Mouse (Mus musculus): ENCODE measurements around the gene Slco2a1. TPM values are rescaled to one million over a fixed set of nuclear protein-coding genes. Genes with fewer than 3 reads are reported as not detected.
A peak's percentile ranks its signal among the peaks of the same experiment; 100 is the strongest.

Slco2a1 gene
- polyA plus RNA-seq, 1 experiment = not detected

DNA sequence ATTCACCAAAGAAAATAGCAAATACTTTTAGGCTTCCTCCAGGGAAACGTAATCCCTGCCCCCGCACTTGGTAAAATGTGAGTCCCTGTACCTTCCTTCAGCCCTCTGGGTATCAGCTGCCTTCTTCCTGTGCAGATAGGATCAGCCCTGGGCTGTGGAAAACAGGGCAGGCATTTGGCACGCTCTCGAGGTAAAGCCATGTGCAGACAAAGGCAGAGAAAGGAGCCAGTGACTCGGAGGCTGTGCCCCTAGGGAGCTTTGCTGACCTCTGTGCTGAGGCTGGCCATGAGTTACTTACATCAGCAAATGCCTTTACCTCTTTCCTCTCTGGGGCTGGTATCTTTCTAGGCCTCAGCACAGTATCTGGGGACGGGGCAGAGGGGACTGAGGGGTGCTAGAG, 4.4 kb downstream of the Slco2a1 start:
- TF ChIP-seq CTCF (IDR thresholded peaks at IDR 0.05; ENCODE audit: insufficient read depth, low read depth, low read length) (no peak), POLR2A (IDR thresholded peaks at IDR 0.05; ENCODE audit: insufficient read depth, low read depth, low read length) (no peak)
- no peak overlapping the region for H3K27ac ChIP-seq (ENCODE audit: insufficient read depth, low read depth, low read length)
- 82% methylated on average over 6 of the region's 6 CpGs for WGBS
- H3K4me1 ChIP-seq (ENCODE audit: control insufficient read depth, insufficient read depth, low read length) = no peaks in the 10 kb centered on the region
- H3K4me3 ChIP-seq (ENCODE audit: insufficient read depth, low read depth, low read length) = no peak overlapping the region

DNA sequence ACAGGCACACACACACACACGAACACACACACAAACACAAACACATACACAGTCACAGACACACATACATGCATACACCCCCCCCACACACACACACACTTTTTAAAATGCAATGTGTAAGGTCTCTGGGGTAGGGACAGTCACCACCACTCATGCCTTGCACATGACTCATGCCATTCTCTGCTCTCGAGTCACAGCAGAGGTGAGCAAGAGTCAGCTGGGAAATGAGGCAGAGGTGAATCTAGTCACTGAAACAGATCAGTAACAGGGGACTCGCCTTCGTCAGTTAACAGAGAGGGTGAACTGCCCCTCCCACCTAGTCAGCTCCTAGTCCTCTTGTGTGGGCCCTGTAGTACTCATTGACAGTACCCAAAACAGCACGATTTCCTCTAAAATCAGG, 5.3 kb downstream of the Slco2a1 start:
- H3K4me3 ChIP-seq (ENCODE audit: insufficient read depth, low read depth, low read length) = no peak overlapping the region
- no peaks in the 10 kb centered on the region for H3K4me1 ChIP-seq (ENCODE audit: control insufficient read depth, insufficient read depth, low read length)
- H3K27ac ChIP-seq (ENCODE audit: insufficient read depth, low read depth, low read length) = no peak overlapping the region
- WGBS = 75% methylated on average over 5 of the region's 5 CpGs
- TF ChIP-seq CTCF (IDR thresholded peaks at IDR 0.05; ENCODE audit: insufficient read depth, low read depth, low read length) (no peak), POLR2A (IDR thresholded peaks at IDR 0.05; ENCODE audit: insufficient read depth, low read depth, low read length) (no peak)

DNA sequence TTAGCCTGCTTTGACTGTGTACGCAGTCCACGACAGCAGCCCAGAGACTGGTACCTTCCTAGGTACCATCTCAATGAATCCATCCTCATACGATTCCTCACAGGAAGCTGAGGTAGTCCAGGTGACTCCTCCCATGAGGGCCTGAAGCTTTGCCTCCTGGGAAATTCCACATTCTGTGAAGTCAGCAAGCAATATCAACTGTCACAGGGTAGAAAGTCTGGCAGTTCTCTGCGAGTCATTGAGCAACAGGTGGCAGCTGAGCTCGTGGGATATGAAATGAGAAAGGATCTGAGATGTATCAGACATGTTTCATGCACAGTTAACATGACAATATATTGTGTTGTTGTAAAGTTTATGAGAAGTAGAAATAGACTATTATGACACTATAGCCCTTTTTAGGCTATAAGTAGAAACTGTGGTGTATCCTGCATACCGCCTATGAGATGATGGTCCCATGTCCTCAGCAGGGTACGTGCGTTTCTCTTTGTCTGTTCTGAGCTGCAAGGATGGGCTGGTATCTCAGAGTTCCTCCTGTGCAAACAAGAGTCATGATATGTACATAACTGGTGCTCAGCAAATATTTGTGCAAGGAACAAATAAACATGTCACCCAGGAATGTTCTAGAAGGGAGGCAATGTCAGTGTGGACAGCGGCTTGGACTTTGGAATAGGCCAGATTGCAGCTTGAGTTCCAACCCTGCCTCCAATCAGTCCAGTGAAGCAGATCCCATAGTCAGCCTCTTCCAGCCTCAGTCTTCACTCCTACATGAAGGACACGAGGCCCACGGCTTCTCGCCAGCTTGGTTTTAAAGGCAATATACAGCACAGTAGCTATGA, 7.5 kb downstream of the Slco2a1 start:
- no peaks in the 10 kb centered on the region for H3K4me1 ChIP-seq (ENCODE audit: control insufficient read depth, insufficient read depth, low read length)
- WGBS = 92% methylated on average over 12 of the region's 12 CpGs
- H3K27ac ChIP-seq (ENCODE audit: insufficient read depth, low read depth, low read length) = no peak overlapping the region
- TF ChIP-seq CTCF (IDR thresholded peaks at IDR 0.05; ENCODE audit: insufficient read depth, low read depth, low read length) (no peak), POLR2A (IDR thresholded peaks at IDR 0.05; ENCODE audit: insufficient read depth, low read depth, low read length) (no peak)
- no peak overlapping the region for H3K4me3 ChIP-seq (ENCODE audit: insufficient read depth, low read depth, low read length)

DNA sequence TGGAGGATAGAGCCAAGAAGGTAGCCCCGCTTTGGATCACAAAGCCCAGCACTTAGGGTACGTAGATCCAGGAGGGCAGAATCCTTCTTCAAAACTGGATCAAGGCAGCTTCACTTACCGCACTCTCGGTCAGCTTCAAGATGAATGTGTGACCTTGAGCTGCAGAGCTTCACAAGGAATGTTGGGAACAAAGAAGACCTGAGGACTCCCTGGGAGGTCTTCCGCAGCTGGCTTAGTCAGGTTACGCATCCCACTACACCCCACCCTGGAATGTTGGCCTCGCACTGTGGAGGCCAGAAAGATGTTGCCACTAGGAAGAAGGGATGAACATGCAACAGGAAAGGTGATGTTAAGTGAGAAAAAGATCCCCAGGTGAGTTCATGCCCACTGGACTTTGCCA, 11.9 kb downstream of the Slco2a1 start:
- Histone ChIP-seq H3K4me1 (ENCODE audit: control insufficient read depth, insufficient read depth, low read length) (no peaks in the 10 kb centered on the region), H3K27ac (ENCODE audit: insufficient read depth, low read depth, low read length) (no peak overlapping the region), H3K4me3 (ENCODE audit: insufficient read depth, low read depth, low read length) (no peak overlapping the region)
- no peak for TF ChIP-seq CTCF (IDR thresholded peaks at IDR 0.05; ENCODE audit: insufficient read depth, low read depth, low read length)
- no peak for TF ChIP-seq POLR2A (IDR thresholded peaks at IDR 0.05; ENCODE audit: insufficient read depth, low read depth, low read length)
- WGBS = 94% methylated on average over 7 of the region's 7 CpGs

DNA sequence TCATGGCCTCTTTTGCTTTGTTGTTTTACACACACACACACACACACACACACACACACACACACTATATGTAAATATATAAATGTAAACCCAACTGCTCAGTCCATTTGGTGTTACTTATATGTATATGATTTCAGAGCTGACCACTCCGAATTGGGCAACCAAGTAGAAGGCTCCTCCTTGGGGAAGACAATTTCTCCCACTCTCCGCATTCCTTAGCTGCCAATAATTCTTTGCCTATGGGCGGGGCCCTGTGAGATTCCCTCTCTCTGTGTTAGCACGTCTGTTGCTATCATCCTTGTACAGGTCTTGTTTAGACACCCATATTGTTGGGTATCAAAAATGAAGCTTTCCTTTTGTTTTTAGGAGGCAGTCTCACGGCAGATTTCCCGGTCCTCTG, 15.8 kb downstream of the Slco2a1 start:
- Histone ChIP-seq H3K4me1 (ENCODE audit: control insufficient read depth, insufficient read depth, low read length) (peaks cover 11% of the 10 kb centered on the region), H3K4me3 (ENCODE audit: insufficient read depth, low read depth, low read length) (no peak overlapping the region), H3K27ac (ENCODE audit: insufficient read depth, low read depth, low read length) (no peak overlapping the region)
- WGBS = 87% methylated on average over 6 of the region's 6 CpGs
- no peak for TF ChIP-seq POLR2A (IDR thresholded peaks at IDR 0.05; ENCODE audit: insufficient read depth, low read depth, low read length)
- no peak for TF ChIP-seq CTCF (IDR thresholded peaks at IDR 0.05; ENCODE audit: insufficient read depth, low read depth, low read length)

DNA sequence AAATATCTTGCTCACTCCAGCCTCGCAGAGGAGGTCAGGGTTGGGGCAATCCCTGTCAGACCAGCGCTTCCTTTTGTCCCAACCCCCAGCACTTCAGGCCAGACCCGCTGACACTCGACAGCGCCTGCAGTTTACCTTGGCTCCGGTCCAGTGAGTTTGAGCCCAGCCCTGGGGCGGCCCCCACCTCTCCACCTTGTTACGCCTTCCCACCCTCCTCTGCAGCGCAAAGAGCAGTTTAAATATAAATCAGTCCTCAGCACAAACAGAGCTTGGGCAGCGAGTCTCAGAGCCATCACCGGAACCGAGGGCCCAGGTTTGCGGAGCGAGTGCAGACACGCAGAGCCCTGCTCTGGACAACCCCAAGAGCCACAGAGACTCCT, 19.2 kb downstream of the Slco2a1 start:
- Histone ChIP-seq H3K4me1 (ENCODE audit: control insufficient read depth, insufficient read depth, low read length) (peaks cover 11% of the 10 kb centered on the region), H3K27ac (ENCODE audit: insufficient read depth, low read depth, low read length) (no peak overlapping the region), H3K4me3 (ENCODE audit: insufficient read depth, low read depth, low read length) (peak overlapping the region; percentile 36)
- no peak for TF ChIP-seq POLR2A (IDR thresholded peaks at IDR 0.05; ENCODE audit: insufficient read depth, low read depth, low read length)
- TF ChIP-seq CTCF (IDR thresholded peaks at IDR 0.05; ENCODE audit: insufficient read depth, low read depth, low read length) = no peak
- WGBS = 12% methylated on average over 15 of the region's 15 CpGs

DNA sequence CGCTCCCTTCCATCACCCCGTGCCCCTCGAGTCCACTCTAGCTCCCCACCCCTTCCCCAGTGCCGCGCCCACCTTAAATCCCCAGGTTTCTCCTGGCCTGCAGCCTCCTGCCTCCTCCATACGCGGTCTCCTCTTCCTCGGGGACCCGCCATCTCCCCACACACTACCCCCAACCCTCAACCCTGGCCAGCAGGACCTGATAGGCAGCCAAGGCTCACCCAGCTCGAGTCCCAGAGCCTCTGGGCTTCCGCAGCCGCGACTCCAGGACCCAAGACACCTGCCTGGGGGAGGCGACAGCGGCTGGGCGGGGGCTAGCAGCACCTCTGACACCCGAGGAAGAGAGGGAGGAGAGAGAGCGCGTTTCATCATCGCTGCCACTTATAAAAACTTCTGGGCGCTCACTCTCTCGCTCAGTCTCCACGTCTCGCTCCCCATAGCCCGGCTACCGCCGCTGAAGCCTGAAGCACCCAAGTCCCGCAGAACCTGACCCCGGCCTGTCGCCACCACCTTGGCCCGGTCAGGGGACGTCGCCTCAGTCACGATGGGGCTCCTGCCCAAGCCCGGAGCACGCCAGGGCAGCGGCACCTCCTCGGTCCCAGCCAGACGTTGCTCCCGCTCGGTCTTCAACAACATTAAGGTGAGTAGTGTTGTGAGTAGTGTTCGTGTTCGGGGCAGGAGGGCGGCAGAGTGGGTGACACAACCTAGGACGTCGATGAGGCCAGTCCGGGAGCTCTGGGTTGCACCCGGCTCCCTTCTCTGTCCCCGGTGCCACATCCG, 19.8 kb downstream of the Slco2a1 start:
- WGBS = 2% methylated on average over 50 of the region's 50 CpGs
- Histone ChIP-seq H3K27ac (ENCODE audit: insufficient read depth, low read depth, low read length) (no peak overlapping the region), H3K4me3 (ENCODE audit: insufficient read depth, low read depth, low read length) (peak overlapping the region; percentile 36), H3K4me1 (ENCODE audit: control insufficient read depth, insufficient read depth, low read length) (peaks cover 11% of the 10 kb centered on the region)
- TF ChIP-seq POLR2A (IDR thresholded peaks at IDR 0.05; ENCODE audit: insufficient read depth, low read depth, low read length) (no peak), CTCF (IDR thresholded peaks at IDR 0.05; ENCODE audit: insufficient read depth, low read depth, low read length) (no peak)

DNA sequence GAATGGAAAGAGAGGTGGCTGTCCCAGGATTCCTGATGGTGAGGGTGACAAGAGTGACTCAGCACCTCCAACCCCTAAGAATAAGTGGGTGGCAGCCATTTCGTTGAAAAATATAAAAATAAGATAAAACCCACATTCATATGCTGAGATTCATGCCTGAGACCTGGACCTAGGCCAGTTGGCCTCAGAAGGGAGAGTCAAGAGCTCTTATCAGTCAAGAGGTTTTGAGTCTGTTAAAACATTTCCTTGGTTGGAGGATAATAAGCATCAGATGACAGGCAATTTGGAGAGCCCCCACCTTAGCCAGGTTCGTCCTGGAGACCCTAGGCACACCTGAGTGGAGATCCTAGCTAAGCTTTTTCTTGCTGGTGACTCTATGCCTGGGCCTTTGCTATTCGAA, 21.6 kb downstream of the Slco2a1 start:
- no peak for TF ChIP-seq POLR2A (IDR thresholded peaks at IDR 0.05; ENCODE audit: insufficient read depth, low read depth, low read length)
- TF ChIP-seq CTCF (IDR thresholded peaks at IDR 0.05; ENCODE audit: insufficient read depth, low read depth, low read length) = no peak
- 79% methylated on average over 3 of the region's 3 CpGs for WGBS
- H3K4me1 ChIP-seq (ENCODE audit: control insufficient read depth, insufficient read depth, low read length) = peaks cover 11% of the 10 kb centered on the region
- H3K4me3 ChIP-seq (ENCODE audit: insufficient read depth, low read depth, low read length) = no peak overlapping the region
- no peak overlapping the region for H3K27ac ChIP-seq (ENCODE audit: insufficient read depth, low read depth, low read length)

DNA sequence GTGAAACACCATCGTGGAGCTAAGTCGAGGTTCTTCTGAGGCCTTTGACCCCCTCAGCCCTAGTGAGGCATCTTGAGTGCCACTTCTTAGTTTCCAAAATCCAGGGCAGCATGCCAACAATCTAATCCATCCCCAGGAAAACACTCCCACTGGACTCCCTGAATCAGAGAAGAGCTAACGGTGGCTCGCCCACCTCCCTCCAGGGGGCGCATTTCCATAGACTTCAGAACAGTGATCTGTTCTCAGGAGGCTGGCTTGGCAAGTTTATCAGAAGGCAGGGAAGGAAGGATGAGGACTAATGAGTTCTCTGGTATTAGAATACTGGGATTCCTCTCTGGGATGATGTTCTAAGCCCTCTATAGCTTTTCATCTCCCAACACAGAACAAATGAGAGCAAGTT, 24.9 kb downstream of the Slco2a1 start:
- H3K4me1 ChIP-seq (ENCODE audit: control insufficient read depth, insufficient read depth, low read length) = peaks cover 5% of the 10 kb centered on the region
- TF ChIP-seq CTCF (IDR thresholded peaks at IDR 0.05; ENCODE audit: insufficient read depth, low read depth, low read length) (peak; percentile 29; the same call in 1 of the 2 replicates), POLR2A (IDR thresholded peaks at IDR 0.05; ENCODE audit: insufficient read depth, low read depth, low read length) (no peak)
- H3K4me3 ChIP-seq (ENCODE audit: insufficient read depth, low read depth, low read length) = no peak overlapping the region
- no peak overlapping the region for H3K27ac ChIP-seq (ENCODE audit: insufficient read depth, low read depth, low read length)
- 20% methylated on average over 5 of the region's 5 CpGs for WGBS
